Mouse (Mus musculus): ENCODE measurements at regions not wholly inside any gene's neighbourhood (a gene's known extent, or its start where the extent isn't known, plus 50 kb on each side); places are given as distances from the start of the nearest gene placed in this dataset.
A peak's percentile ranks its signal among the peaks of the same experiment; 100 is the strongest.

DNA sequence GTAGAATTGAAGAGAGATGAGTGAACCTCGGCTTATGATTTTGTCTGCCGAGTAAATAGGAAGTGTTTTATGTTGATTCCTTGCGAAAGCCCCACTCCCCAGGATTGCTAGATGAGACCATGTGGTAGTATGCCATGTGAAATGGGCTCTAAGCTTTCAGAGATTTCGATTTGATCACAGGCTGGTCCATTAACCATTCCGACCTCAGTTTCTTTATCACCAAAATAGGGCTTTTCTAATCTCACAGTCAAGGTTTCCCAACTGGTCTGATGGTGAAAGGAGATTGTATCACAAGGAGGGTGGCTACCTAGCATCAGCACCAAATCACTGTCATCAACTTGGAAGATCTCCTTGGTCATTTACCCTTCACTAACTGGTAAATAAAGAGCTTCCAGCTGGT, 312.0 kb upstream of the Ubash3b start:
- DNase-seq: no peak
- no peak for TF ChIP-seq CTCF (IDR thresholded peaks at IDR 0.05)
- no peak overlapping the region for H3K4me3 ChIP-seq
- intact Hi-C loops (cut with DNase I): no loop called here
- 0 out of 2 replicates have a peak overlapping the region, but pooled peaks have one; percentile 97 for H3K27ac ChIP-seq

DNA sequence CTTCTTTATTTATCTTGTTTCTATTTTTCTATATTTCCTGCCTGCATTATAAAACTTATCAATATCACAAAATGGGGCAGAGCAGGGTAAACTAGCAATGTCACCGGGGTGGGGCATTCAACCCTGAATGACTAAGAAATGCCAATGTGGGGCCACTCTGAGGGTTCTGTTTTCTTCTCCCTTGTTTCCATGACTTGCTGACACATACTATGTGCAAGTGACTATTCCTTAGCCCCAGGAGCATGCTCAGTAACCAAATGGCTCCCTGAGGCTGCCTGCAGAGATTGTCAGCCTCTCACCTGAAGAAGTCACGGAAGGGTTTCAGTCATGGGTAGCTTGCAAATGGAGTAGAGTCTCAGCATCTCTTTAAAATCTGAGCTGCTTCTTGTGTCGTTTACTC, 309.8 kb upstream of the Ubash3b start:
- H3K27ac ChIP-seq: no peak overlapping the region
- TF ChIP-seq CTCF (IDR thresholded peaks at IDR 0.05): no peak
- no peak for DNase-seq
- intact Hi-C loops (cut with DNase I): no loop called here
- no peak overlapping the region for H3K4me3 ChIP-seq

DNA sequence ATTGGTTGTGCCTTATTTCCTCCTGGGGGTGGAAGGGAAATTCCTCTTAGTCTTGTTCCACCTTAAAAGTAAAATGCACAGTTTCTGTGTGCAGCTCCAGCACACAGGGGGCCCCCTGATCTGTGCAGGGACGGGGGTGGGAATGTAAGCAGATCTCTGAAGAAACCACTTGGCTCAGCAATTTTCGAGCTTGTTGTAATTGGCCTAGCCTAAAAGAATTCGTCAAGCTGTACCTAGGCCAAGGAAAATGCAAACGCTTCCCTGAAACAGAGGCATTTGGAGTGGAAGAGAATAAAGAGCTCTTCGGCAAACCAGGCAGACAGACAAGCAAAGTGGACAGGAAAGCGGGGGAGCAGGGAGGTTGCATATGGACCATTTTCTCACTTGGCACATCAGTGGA, 308.5 kb upstream of the Ubash3b start:
- no peak for DNase-seq
- Histone ChIP-seq H3K4me3 (no peak overlapping the region), H3K27ac (0 out of 2 replicates have a peak overlapping the region, but pooled peaks have one; percentile 31)
- intact Hi-C loops (cut with DNase I): no loop called here
- TF ChIP-seq CTCF (IDR thresholded peaks at IDR 0.05): no peak

DNA sequence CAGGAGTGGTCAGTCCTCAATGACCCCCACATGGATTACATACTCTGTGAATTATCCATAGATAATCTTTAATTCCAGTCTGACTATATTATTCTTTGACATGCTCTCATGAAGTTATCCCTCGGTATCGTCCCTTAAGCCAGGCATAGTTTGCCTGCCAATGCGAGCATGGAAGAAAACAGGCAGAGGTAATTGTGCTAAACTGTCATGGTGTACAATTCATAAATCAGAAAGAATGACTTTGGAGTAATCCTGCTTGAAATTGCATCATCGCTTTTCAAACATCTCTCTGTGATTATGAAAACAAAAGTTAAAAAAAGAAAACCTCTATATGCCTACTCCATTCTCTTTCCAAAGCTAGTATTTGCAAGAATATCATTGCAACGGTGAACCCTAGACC, 307.9 kb upstream of the Ubash3b start:
- no peak overlapping the region for H3K4me3 ChIP-seq
- H3K27ac ChIP-seq: no peak overlapping the region
- DNase-seq: no peak
- TF ChIP-seq CTCF (IDR thresholded peaks at IDR 0.05): no peak
- intact Hi-C loops (cut with DNase I): no loop called here

DNA sequence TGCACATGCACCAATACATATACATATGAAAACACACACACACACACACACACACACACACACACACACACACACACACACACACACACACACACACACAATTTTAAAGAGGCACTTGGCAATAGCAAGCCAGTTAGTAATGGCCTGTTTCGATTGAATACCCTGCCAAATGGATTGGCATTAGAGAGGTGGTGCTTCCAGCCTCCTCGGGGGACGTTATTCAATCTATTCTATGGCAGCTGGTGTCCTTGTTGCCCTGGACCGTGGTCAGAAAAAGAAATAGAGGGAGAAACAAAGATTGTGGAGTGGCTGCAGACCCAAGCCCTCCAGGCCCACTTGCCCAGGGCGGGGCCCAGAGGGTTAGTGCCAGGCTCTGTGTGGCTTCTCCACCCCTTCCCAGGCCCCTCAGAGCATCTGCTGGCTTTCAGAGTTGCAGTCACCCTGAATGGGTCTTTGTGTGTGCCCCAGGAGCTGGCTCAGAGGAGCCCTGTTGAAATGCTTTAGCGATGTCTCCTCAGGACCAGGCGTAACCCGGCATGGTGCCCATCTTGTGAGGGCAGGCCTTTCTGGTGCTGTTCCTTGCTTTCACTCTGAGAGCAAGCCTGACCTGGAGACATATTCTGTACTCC, 302.7 kb upstream of the Ubash3b start:
- Histone ChIP-seq H3K4me3 (no peak overlapping the region), H3K27ac (peak overlapping the region; percentile 21)
- TF ChIP-seq CTCF (IDR thresholded peaks at IDR 0.05): no peak
- peak; percentile 26 for DNase-seq
- intact Hi-C loops (cut with DNase I): loop anchor here (5.0 kb wide), 1 partner anchor 87 kb away; no protein-coding TSS in a partner anchor

DNA sequence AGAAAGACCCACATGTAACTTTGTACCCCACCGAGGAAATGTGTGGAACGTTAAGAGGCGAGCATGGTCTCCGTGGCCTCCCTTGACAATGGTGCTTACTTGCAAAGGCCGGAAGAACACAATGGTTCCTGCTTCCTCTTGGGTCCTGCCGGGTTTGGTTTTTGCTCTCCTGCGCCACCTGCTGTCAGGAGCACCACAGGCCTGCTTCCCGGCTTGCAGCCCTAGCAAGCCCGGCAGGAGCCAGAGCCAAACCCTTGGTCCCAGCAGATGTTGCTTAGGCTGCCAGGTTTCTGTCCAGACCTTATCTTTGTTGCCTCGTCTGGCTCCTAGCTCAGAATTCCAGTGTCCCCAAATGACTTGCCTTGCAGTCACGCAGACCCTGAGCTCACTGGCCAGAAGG, 300.2 kb upstream of the Ubash3b start:
- TF ChIP-seq CTCF (IDR thresholded peaks at IDR 0.05): peak; percentile 100
- peak overlapping the region; percentile 82 for H3K27ac ChIP-seq
- intact Hi-C loops (cut with DNase I): loop anchor here (2.0 to 5.0 kb wide), 2 partner anchors 84 to 233 kb away; no protein-coding TSS in a partner anchor

DNA sequence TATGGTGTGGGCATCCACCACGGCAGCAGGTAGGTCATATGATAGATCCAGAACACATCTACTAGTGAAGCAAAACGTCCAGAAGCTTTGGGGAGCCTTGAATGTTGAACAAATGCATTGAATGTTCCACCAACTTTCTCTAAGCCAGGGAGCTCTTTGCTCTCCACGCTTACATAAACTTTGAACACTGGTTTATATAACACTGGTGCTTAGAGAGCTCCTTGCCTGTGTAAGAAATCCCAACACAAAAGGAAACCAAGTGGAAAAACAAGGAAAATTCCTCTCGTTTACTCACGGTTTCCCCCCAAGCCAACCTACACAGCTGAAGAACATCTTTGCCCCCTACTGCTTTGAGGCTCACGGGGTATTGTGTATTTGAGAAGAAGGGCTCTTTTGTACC, 299.2 kb upstream of the Ubash3b start:
- intact Hi-C loops (cut with DNase I): loop anchor here (2.0 to 5.0 kb wide), 2 partner anchors 83 to 232 kb away; no protein-coding TSS in a partner anchor
- TF ChIP-seq CTCF (IDR thresholded peaks at IDR 0.05): no peak
- DNase-seq: no peak
- H3K27ac ChIP-seq: peak overlapping the region; percentile 6; the same call in 1 of the 2 replicates
- H3K4me3 ChIP-seq: no peak overlapping the region

More for the DNA sequence above, 300.2 kb upstream of the Ubash3b start:
- peak overlapping the region; percentile 33 for H3K4me3 ChIP-seq
- DNase-seq: peak; percentile 96

DNA sequence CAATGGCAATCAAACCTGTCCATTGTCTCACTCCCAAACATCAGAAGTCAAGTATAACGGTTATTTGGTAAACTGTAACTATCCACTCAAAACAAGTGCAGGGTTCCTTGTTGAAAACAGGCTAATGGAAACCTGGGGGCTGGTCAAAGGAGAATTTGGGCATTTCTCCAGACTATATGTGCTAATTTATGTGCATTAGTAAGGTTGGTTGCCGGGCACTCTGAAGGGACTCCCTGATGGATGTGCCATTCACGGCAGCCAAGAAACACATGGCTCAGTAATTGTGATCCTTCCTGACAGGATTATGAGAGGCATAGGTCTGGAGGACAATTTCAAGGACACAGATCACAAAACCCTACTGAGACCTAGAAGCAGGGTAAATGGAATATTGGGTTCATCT, 295.5 kb upstream of the Ubash3b start:
- no peak for DNase-seq
- H3K4me3 ChIP-seq: no peak overlapping the region
- H3K27ac ChIP-seq: no peak overlapping the region
- no peak for TF ChIP-seq CTCF (IDR thresholded peaks at IDR 0.05)
- intact Hi-C loops (cut with DNase I): no loop called here

DNA sequence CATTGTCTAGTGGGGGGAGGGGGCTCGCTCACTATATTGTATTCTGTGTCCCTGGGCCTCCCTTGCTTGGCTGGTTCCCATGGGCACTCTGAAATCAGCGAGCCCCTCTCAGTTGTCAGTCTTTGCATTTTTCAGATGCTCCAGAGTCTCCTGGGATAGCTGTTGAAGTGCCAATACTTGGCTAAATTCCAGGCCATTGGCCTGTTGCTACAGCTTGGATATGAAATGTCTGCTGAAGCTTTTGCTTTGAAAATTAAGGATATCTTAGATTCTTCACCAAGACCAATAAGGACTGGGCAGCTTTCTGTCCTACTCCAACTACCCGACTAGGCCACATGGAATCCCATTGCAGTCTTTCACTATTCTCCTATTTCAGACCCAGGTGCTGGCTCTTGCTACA, 290.2 kb upstream of the Ubash3b start:
- Histone ChIP-seq H3K27ac (no peak overlapping the region), H3K4me3 (no peak overlapping the region)
- intact Hi-C loops (cut with DNase I): no loop called here
- no peak for DNase-seq
- TF ChIP-seq CTCF (IDR thresholded peaks at IDR 0.05): no peak

DNA sequence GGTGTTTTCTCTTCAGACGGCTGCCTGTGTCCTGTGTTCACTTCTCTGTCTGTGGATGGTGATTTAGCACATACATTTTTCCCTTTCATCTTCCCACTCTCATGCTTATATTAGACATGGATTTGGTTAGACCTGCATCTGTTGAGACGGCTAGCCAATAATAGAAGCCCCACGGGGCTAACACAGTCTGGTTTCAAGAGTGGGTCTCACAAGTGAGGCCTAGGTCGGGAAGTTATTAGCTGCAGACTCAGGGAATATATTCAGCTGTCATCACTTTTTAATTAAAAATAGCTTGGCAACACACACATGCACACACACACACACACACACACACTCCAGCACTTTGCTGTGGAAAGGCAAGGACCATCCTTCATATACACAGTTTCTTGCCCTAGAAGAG, 287.7 kb upstream of the Ubash3b start:
- DNase-seq: no peak
- Histone ChIP-seq H3K27ac (peak overlapping the region; percentile 31; the same call in 1 of the 2 replicates), H3K4me3 (no peak overlapping the region)
- intact Hi-C loops (cut with DNase I): loop anchor here (5.0 kb wide), 1 partner anchor 42 kb away; no protein-coding TSS in a partner anchor
- TF ChIP-seq CTCF (IDR thresholded peaks at IDR 0.05): no peak

DNA sequence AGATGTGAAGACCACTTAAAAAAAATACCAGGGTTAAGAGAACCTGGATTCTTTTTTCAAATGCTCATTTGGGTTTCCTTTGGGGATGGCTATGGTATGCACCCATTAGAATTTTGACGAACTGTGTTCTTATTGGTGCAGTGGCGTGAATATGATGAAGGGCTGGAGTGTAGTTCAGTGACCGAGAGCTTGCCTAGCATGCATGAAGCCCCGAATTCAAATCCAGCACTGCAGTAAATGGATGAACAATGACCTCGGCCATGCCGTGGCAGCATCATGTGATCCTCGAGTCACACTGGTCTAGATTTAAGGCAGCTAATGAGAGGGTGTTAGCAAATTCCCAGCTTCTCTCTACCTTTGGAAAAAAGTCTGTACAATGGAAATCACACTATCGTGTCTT, 286.4 kb upstream of the Ubash3b start:
- intact Hi-C loops (cut with DNase I): loop anchor here (5.0 kb wide), 1 partner anchor 41 kb away; no protein-coding TSS in a partner anchor
- Histone ChIP-seq H3K4me3 (peak overlapping the region; percentile 49), H3K27ac (peak overlapping the region; percentile 84)
- TF ChIP-seq CTCF (IDR thresholded peaks at IDR 0.05): no peak
- DNase-seq: no peak

DNA sequence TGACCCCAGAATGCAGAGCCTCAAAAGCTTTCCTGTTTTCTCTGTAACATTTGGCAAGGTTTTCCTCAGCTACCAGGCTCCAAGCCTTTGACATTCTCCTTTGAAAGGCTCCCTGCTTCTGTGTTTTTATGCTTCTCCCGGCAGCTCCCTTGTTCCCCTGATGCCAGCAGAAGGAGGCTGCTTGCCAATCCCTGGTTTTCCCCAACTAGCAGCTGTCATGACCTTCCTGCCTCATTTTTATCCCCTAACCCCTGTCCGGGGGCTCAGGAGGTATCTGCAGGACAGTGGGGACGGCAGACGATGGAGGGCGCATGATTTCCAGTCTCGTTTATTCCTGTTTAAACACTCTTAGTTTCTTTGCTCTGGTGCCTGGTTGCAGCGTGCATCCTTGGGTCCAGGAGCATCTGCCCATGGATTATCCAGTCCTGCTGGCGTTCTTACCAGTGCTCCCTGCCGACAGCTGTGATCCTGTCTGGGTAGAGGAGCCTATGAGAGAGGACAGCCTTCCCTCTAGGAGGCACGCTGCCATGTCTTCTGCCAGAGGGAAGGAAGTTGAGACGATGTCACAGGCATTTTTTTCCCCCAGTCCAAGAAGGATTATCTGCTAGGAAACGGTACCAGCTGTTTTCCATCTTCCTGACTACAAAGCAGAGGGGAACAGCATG, 285.8 kb upstream of the Ubash3b start:
- no peak for TF ChIP-seq CTCF (IDR thresholded peaks at IDR 0.05)
- intact Hi-C loops (cut with DNase I): loop anchor here (5.0 kb wide), 1 partner anchor 40 kb away; no protein-coding TSS in a partner anchor
- peak; percentile 85 for DNase-seq
- H3K27ac ChIP-seq: peak overlapping the region; percentile 84
- H3K4me3 ChIP-seq: peak overlapping the region; percentile 49
